Mouse (Mus musculus): ENCODE measurements around the gene G3bp2.
A peak's percentile ranks its signal among the peaks of the same experiment; 100 is the strongest.

- TF ChIP-seq CTCF (IDR thresholded peaks at IDR 0.05; ENCODE audit: low read depth, low read length) (peak; percentile 16; the same call in 1 of the 2 replicates), POLR2AphosphoS5 (IDR thresholded peaks at IDR 0.05; ENCODE audit: insufficient replicate concordance, low read depth, low read length) (no peak), TAL1 (conservative IDR thresholded peaks at IDR 0.05; ENCODE audit: low read depth, low read length) (no peak), GATA1 (IDR thresholded peaks at IDR 0.05; ENCODE audit: borderline replicate concordance, low read length) (no peak), GATA2 (IDR thresholded peaks at IDR 0.05; ENCODE audit: borderline replicate concordance, low read depth, low read length) (no peak)
Measured at GRCm38 (mm10) chr5:92130040-92130682, 46.6 kb upstream of the G3bp2 start.
